In the genomic region with DNA sequence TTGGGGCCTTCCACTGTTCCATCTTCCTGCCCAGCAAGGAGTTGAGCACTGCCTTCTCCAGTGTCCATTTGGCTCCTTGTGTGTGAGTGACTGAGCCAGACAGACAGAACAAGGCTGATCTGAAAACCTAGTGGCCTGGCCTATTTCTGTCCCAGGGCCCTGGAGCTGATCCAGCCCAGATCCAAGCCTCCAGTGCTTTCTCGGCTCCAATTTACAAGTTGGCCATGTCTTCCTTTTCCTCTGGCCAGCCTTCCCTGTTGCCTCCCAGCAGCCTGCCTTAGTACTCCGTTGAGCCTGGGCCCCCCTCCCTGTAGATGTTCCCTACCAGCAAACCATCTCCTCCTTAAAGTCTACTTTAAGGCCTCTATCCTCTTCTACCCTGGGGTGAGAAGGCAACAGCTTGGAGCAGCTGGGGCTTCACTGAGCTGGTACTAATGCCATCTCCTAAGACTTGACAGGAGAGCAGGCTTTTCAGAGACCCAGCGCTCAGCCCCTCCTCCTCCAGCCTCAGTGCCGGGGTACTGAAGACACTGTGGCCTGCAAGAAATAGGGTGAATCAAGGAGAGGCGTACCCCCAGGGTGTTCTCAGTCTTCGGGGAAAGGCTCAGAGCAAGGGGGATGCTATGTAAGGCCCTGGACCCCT, we compare ENCODE assay signal across 12 mouse cellular contexts.
DNase-seq lines count a peak whose midpoint lies in the region.
"Had no signal": no experiment of that assay in that cellular context is flagged by ENCODE, and none has a peak within 500 bp of the region (broad histone marks: within the 10 kb centered on the region; RNA-seq: fewer than 3 reads in every experiment).

No protein-coding gene starts in this region.

- 78% methylated on average over 6 of the region's 6 CpGs for WGBS in heart, embryonic 10.5 days

- H3K36me3 ChIP-seq in heart, embryonic 10.5 days: no peaks in the 10 kb centered on the region
- H3K36me3 ChIP-seq: heart, embryonic 13.5 days; limb, embryonic 13.5 days; neural tube, embryonic 15.5 days had no signal

- H3K9me3 ChIP-seq in heart, embryonic 10.5 days: no peaks in the 10 kb centered on the region
- H3K9me3 ChIP-seq: heart, embryonic 13.5 days; limb, embryonic 13.5 days; neural tube, embryonic 15.5 days had no signal

- intact Hi-C loops in left cerebral cortex, postnatal 14 days (cut with DNase I): no loop called here

- H3K4me3 ChIP-seq in heart, embryonic 10.5 days: no peak overlapping the region
- H3K4me3 ChIP-seq: heart, embryonic 13.5 days; limb, embryonic 13.5 days; neural tube, embryonic 15.5 days had no signal

- peaks cover 96% of the 10 kb centered on the region for H3K27me3 ChIP-seq in heart, embryonic 10.5 days (ENCODE audit: insufficient read depth, poor library complexity, severe bottlenecking)

- H3K27ac ChIP-seq in heart, embryonic 10.5 days: no peak overlapping the region
- H3K27ac ChIP-seq: heart, embryonic 13.5 days; kidney, postnatal 0 days; limb, embryonic 13.5 days; neural tube, embryonic 15.5 days had no signal

- DNase-seq in adrenal gland, postnatal 14 days: peak; percentile 29
- DNase-seq in adrenal gland, postnatal 4 days (ENCODE audit: low spot score in 2 of 2): no peak
- peak; percentile 6 to 7 for DNase-seq in left cerebral cortex, postnatal 14 days (ENCODE audit: low spot score in 2 of 2)
- DNase-seq in left cerebral cortex, adult 11 months (ENCODE audit: low spot score): no peak
- DNase-seq in cerebellum, adult 9-10 months: peak; percentile 80
- peak; percentile 20 for DNase-seq in heart, embryonic 10.5 days (ENCODE audit: low spot score)
- no peak for DNase-seq in natural killer cell, adult 2 months (ENCODE audit: low spot score in 2 of 2)
- no peak for DNase-seq in thymus, adult 18-20 months

- H3K4me1 ChIP-seq in heart, embryonic 10.5 days: no peaks in the 10 kb centered on the region
- H3K4me1 ChIP-seq: heart, embryonic 13.5 days; limb, embryonic 13.5 days; neural tube, embryonic 15.5 days had no signal

Comparison
In these comparisons a context has a peak if more than half of its experiments do, and no peak if none do; other contexts are left out.
1. DNase-seq: peak in adrenal gland, postnatal 14 days (single experiment), left cerebral cortex, postnatal 14 days (2 of 2), cerebellum, adult 9-10 months (single experiment) and heart, embryonic 10.5 days (single experiment); none in adrenal gland, postnatal 4 days (0 of 2), left cerebral cortex, adult 11 months (single experiment), natural killer cell, adult 2 months (0 of 2) and thymus, adult 18-20 months (0 of 2).